Mouse (Mus musculus) cerebellum, adult 11 months (tissue): ENCODE measurements around the gene Abi3.

Experiments used
- DNase-seq: peaks from one replicate; pipeline ENCODE4 v3.0.0; 2022

Abi3 gene

DNA sequence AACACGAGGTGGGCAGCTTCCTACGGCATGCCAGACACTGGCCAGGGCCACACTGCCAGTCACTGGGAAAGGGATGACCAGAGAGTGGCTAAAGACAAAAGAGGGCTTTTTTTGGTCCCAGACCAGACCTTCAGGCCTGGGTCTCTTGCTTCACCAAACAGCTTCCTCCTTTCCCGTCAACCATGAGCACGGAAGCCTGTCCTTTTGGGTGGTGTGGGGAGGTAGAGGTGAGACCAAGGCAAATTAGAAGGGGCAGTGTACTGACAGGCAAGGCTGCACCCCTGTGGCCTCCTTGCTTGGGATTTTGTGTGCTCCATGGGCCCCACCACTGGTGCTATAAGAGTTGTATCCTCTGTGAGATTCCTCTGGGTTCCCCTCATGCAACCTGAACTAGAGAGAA is 3.7 kb downstream of the Abi3 start:
- DNase-seq = no peak

DNA sequence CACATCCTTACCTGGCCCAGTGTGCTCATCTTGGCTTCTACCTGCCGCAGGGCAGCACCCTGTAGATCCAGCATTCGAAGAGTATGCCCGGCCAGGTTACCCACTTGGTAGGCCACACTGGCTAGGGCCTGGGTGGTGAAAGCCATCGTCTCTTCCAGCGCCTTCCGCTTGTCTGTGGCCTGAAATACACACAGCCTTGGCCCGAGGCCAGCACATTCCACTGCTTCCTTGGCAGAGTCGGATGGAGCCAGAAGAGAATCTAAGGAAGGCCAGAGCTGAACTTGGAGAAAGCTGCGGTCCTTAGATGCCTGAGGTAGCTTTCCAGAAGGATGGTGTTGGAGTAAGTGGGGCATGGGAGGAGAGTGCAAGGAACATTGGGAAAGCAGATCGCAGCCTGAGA is 5.2 kb downstream of the Abi3 start, which contains the start of gene Gngt2:
Gene Gngt2, plus strand, starts transcription at position 158 of the 400 bp plus-strand sequence.
- DNase-seq = no peak

DNA sequence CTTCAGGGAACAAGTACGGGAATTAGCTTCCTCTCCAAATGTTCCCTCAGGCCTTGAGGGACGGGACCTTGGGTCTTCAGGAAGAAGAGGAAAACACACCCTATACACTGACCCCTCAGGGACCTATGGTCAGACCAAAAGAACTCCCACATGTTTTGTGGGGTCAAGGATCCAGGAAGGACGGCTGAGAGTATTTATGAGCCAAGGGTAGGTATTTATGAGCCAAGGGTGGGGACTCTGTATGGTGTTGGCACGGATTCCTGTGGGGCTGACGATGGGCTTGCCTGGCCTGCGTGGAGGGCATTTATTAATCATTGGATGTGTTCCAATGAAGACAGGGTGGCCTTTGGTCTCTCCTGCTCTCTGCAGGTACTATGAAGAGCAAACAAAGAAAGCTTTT is 5.8 kb downstream of the Abi3 start:
- no peak for DNase-seq

DNA sequence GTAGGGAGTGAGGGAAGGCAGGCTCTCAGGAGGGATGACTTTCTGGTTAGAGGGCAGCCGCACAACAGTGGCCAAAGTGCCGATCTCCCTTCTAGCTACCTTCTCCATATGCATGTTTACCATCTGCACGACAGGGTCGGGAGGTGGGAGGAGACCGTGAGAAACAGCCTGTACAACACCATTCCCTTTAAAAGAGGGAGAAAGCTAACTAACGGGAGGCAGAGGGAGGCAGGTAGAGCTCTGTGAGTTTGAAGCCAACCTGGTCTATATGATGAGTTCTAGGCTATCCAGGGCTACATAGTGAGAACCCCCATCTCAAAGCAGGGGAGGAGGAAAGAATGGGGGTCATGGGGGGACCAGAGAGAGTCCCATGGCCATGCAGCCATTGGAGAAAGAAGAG is 6.4 kb downstream of the Abi3 start:
- DNase-seq = no peak

DNA sequence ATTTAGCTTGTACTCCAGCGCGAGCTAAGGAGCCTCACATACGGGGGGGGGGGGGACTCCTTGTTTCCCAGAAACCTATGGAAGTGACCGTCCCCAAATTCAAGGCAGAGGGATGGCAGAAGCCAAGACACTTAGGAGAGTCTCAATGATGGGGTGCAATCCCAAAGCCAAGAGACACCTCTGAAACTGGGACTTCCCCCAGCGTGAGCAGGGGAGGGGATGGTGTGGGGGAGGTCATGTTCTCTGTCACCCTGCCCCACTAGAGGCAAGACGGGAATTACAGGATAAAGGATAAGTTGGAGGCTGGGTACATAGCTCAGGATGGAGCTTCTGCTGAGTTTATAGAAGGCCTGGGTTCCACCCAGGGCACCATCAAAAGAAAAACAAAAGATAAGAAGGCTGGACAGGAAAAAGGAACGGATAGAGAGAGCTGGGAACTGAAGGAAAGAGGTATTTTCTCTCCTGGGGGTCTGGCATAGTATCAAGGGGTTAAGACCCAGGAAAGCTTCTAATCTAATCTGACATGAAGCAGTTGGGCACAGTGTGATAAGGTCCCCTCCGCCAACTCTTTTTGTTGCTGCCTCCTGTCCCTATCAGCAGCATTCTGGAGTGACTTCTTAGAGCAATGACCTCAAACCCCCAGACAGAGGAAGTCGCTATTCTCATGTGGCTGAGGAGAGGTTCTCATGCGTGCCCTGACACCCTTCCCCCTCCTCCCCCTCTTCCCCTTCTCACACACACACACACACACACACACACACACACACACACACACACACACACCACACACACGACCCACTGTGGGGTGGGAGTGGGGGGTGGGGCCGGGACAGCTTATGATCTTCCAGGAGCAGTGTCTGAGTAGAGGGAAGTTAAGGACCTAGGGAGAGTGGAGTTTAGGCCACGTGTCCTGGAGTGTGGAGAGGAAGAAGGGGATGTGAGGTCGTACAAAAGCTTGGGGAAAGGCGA is 7.2 kb downstream of the Abi3 start:
- no peak for DNase-seq

DNA sequence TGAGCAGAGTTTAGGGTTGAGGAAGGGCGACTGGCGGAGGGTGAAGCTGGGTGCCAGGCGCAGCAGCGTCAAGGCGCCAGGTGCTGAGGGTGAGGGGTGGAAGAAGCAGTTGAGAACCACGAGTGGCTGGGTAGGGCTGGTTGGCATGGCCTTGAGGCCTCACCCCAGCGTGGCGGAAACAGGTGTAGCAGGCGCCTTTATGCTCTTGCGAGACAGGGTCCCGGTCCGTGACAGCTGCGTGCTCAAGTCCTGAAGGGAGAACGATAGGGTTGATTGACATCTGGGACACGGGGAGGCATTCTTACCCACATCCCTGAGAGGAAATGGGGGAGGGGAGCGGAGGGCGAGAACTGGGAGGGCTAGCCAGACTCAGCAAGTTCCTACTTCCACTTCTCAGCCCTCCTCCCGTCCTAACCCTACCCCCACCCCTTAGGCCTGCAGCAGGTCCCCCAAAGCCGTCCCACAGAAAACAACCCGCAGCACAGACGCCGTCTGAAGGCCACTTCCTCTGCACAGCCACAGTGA is 8.1 kb downstream of the Abi3 start:
- no peak for DNase-seq

DNA sequence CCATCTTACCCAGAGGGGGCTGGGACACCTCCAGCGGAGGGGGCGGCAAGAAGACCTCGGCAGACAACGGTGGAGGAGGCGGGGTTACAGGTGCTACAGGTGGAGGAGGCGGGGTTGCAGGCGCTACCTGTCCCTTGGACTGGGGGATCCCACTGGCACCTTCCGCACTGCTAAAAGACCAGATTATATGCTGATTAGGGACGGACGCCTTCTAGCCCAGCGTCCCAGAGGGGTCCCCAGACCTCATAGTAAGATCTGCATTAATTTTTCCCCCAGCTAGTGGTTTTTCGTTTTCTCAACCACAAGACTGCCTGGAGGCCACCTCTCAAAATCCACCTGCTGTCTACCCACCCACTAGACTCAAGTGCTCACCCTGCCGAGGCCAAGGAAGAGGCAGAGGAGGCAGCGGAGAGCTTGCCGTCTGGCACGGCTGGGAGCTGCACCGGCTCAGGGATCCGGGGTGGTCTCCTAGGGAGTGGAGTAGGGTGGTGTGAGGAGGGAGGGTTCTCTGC is 8.6 kb downstream of the Abi3 start:
- DNase-seq = no peak

DNA sequence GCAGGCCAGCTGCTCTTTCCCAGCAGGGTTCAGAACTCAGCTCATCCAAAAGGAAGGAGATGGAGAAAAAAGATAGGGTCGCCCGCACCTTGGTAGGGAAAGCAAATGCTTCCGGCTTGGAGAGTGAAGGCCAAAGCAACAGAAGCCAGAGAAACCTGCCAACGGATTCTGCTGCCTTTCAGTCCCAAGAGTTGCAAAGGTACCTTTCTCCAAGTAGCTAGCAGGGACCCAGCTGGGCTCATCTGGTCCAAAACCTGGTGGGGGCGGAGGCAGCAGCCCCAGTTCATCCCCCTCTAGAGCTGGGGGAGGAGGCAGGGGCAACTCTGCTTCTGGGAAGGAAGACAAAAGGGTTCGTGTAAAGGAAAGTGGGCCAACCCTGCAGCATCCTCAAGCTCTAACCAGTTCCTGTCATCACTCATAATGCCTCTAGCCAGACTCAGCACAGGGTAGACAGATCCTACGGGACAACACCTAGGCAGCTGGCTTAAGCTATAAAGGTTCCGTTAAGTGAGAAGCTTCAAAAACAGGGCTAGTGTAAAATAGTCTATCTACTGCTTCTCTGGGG is 9.2 kb downstream of the Abi3 start:
- DNase-seq = no peak

DNA sequence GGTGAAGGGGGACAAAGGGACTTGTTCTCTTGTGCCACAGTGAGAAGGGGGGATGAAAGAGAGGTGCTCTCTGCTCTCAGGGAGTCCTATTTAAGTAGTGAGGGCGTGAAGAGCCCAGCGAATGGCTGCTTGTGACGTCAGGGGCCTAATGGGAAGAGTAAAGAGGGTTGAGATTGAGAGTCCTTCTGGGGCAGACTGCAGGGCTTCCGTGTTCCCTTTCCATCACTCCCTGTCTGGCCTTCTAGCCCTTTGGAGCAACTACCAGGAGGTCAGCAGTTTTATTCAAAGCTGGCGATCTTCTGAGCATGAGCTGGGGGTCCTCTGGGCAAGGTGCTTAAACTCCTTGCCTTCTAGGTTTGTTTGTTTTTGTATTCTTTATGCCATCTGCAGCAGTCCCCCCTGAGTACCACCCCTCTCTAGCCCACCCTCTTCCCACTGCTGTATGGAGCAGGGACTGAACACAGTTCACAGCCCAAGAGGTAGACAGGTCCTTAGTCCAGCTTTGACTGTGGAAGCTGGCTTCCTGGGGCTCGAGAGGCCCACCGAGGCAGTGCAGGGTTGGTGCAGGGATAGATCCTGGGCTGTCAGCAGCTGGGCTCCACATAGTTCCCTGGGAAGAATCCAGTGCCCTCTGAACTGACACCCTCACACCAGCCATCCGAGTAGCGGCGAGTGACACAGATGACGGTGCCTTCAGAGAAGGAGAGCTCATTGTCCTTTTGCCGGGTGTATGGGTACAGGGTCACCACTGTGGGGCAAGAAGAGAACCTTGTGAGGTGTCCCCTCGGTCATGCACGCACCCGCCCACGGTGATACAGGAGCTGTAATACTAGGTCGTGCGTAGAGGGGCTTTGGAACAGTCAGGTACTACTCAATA is 9.9 kb downstream of the Abi3 start:
- DNase-seq = no peak

DNA sequence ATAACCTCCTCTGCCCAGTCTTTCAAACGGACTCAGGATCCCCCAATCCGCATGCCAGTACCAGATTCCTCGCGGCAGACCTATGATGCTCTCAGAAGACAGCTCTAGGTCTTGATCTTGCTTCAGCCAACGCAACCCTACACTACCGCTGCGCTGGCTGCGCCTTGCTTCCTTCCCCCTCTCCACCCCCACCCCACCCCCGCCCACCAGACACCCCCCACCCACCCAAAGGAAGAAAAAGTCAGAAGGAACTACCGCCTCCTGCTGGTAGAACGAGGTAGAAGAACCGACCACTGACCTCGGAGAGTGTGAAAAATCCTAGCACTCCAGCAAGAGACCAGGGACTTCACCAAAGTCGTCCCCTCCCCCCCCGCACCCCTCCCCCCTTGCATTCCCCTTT is 10.6 kb downstream of the Abi3 start:
- DNase-seq = no peak

DNA sequence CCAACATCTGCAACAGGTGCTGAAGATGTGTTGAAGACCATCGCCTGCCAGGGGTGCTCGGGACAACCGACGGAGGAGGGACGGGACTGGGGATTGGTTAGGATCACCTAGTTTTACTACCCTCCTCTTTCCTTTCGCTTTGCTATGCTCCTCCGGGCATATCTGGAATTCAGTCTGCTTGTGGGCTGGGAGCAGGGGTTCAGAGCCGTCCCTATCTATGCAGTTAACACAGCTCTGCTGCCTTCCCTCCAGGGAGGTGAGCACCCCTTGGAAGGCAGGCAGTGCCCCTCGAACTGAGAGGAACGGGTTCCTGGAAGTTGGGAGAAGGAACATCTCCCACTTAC is 11.0 kb downstream of the Abi3 start:
- DNase-seq = no peak

DNA sequence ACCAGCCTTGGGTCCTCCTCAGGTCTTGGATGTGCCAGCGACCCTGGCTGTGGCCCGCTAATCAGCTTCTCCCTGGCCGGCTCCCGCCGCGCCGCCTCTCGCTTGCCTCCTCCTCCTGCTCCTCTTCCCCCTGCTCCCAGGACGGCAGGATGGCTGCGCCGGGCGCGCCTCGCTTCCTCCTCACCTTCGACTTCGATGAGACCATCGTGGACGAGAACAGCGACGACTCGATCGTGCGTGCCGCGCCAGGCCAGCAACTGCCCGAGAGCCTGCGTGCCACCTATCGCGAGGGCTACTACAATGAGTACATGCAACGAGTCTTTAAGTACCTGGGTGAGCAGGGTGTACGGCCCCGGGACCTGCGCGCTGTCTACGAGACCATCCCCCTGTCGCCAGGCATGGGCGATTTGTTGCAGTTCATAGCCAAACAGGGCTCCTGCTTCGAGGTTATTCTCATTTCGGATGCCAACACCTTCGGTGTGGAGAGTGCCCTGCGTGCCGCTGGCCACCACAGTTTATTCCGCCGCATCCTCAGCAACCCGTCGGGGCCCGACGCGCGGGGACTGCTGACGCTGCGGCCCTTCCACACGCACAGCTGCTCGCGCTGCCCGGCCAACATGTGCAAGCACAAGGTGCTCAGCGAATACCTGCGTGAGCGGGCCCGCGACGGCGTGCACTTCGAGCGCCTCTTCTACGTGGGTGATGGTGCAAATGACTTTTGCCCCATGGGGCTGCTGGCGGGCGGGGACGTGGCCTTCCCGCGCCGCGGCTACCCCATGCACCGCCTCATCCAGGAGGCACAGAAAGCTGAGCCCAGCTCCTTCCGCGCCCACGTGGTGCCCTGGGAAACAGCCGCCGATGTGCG is 11.6 kb downstream of the Abi3 start:
- DNase-seq = no peak

DNA sequence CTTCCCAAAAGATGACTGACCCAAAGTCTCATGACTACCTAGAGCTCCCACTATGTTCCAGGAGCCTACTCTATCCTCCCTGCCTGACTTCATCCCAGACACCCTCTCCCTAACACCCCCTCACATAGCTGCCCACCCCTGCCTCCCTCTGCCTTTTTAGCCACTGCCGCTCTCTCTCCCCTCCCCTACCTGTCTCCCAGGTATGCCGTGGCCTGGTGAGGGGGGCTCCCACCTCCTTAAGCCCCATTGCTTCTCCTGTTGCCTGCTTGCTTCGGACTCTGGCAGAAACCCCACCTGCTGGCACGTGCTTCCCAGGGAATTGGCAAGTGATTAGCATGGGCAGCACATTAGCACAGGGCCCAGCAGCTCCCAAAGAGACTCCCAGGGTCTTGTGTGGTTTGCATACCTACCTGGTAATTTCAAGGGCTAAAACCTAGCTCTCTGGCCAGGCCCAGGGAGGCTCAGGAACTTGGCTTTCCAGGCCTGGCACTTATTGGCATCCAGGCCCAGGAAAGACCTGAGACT is 12.7 kb downstream of the Abi3 start:
- no peak for DNase-seq

DNA sequence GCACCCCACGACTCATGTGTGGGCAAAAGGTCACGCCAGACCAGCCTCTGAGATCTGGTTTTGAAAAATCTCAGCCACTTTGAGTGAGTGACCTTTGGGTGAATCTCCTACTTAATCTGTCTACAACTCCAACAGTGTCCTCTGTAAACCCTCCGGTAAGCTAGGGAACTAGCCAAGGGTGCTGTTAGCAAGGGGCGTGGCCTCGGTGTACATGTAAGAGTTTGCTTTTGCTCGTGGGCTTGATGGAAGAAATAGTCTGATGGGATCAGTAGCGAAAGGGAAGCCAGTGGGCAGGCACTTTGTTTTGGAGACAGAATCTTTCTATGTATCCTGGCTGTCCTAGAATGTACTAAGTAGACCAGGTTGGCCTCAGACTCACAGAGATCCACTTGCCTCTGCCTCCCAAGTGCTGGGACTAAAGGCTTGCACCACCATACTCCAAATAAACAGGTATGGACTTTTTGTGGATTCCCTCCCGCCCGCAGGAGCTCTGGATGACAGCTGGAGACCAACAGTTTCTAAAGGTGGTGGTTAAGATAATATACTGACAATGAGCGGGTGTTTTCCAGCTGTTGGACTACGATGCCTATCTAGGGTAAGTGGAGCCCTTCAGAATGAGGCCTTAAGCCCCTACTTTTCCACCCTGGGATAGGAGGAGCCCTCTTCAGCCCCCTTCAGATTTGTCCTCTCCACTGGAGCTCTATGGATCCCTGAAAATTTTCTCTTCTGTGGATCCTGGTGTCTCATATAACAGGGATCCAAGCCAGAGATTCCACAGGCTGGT is 13.9 kb downstream of the Abi3 start:
- DNase-seq = no peak

DNA sequence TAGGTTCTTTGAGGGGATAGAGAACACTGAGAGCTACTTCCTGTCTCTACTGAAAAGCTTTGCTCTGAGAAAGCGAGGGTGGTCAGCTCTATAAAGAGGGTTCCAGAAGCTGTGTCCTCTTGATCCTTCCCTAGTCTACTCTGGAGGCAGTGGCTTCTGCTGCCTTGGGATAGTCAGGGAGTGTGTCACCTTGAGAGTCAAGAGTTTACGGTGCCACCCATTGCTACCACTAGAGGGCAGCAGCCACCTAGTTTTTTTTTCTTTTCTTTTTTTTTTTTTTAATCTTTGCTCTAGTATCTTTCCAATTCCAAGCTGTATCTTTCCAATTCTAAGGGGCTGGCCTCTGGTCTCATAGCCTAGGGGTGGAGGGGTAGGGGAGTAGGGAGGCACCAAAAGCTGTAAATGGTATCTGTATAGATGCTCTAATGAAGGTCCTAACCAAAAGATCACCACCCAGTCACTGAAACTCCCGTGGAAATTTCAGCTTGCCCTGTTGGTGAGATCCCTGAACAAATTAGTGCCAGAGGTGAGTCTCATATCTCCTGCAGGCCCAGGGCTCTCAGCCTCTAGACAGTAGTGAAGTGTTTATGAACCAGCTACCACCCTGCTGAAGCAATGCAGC is 14.7 kb downstream of the Abi3 start:
- DNase-seq = peak; percentile 63

DNA sequence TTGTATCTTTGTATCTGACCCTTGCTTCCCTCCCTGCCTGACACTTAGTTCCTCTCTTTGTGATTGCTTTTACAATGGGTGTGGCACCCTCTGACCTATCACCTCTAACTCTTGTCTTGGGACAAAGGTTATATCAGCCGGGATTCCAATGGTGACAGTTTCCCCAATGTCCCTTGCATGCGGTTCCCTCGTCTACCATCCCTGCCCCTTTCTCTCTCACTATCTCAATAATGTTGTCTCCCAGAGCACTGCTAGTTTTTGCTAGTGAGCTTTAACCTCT is 15.2 kb downstream of the Abi3 start:
- DNase-seq = no peak

DNA sequence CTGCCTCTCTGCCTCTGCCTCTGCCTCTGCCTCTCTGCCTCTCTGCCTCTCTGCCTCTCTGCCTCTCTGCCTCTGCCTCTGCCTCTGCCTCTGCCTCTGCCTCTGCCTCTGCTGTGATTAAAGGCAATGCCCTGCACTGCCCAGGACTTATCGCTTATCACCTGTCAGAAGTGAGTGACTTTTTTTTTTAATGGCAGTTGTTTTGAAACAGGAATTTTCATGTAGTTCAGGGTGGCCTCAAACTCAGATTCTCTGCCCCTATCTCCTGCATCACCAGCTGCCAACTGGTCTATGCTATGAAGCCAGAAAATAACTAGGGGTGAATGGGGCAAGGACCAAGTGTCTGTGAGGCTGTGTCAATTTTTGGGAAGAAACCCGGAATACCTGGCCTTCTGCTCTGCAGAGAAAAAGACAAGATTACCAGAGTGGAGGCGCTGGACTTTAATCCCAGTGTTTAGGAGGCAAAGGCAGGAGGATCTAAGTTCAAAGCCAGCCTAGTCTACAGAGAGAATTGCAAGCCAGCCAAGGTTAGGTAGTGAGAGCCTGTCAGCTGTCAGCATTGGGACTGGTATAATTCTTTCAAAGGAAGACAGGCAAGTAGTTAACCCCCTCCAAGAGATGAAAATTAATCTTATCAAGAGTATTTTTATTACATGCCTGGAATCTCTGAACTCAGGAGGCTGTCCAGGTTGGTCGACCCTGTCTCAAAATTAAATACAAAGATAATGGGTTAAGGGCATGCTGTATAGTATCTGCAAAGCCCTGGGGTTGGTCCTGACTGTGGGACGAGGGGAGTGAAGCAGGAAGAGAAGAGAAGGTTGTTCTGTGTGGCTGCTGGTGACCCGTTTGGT is 15.7 kb downstream of the Abi3 start:
- no peak for DNase-seq

DNA sequence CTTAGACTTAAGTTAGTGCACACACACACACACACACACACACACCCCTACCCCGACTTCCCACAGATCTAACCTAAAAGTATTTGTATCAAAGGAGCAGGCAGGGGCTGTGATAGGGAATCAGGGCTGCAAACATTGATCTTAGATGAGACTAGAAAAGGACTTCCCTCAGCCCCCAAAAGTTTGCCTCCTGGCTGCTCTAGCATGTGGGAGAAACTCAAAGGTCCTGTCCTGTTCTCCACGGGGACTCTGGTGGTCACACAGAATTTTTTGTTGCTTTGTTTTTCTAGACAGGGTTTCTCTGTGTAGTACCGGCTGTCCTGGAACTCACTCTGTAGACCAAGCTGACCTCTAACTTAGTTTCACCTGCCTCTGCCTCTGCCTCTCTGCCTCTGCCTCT is 16.7 kb downstream of the Abi3 start:
- no peak for DNase-seq

DNA sequence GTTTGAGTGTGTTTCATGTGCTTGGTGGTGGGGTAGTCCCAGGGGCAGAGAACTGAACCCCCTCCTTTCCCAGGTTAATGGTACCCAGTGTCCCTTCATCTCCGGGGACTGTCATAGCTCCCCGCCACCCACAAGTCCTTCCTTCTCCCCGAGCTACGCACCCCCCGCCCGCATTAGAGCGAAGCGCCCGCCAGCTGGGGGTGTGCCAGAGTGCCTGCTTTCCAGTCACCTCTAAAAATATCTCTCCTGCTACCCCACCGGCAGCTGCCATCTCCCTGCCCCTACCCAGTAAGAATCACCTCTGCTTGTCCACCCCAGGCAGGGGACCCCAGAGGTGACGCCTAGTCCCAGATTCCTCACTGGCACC is 17.4 kb downstream of the Abi3 start:
- peak; percentile 70 for DNase-seq
